Mouse (Mus musculus) stomach, postnatal 0 days (tissue): ENCODE measurements around the gene Lsp1. TPM values are rescaled to one million over a fixed set of nuclear protein-coding genes. Genes with fewer than 3 reads are reported as not detected.
A peak's percentile ranks its signal among the peaks of the same experiment; 100 is the strongest.

Experiments used
- ATAC-seq: fragments of 200-750 bp; cut with Nextera tagmentation; 2 replicates; pipeline ENCODE4 v1.8.0; 2017; ENCODE audit not compliant: low FRiP score, low TSS enrichment
- DNase-seq: peaks from one replicate; pipeline ENCODE4 v3.0.0-alpha.2; 2016; ENCODE audit warnings: low spot score
- H3K27ac ChIP-seq: fragments of 300-500 bp; sonication (generic); replicated peaks from 2 replicates; pipeline ENCODE4 v1.5.1; 2014; ENCODE audit warnings: mild to moderate bottlenecking, control low read depth
- H3K27me3 ChIP-seq: fragments of 300-500 bp; sonication (generic); 2 replicates; pipeline ENCODE4 v1.6.1; 2014; ENCODE audit warnings: low read length; ENCODE audit not compliant: control insufficient read depth, insufficient read depth
- H3K36me3 ChIP-seq: fragments of 300-500 bp; sonication (generic); 2 replicates; pipeline ENCODE4 v1.6.1; 2014; ENCODE audit warnings: low read length, mixed read lengths; ENCODE audit not compliant: control insufficient read depth, insufficient read depth
- H3K4me1 ChIP-seq: fragments of 300-500 bp; sonication (generic); replicated peaks from 2 replicates; pipeline ENCODE4 v1.6.1; 2014; ENCODE audit warnings: antibody characterized with exemption; ENCODE audit not compliant: control insufficient read depth, insufficient read depth
- H3K4me2 ChIP-seq: fragments of 300-500 bp; sonication (generic); replicated peaks from 2 replicates; pipeline ENCODE4 v1.6.1; 2014; ENCODE audit warnings: low read depth, mild to moderate bottlenecking, control low read depth, moderate library complexity
- H3K4me3 ChIP-seq: fragments of 300-500 bp; sonication (generic); 2 replicates; pipeline ENCODE4 v1.5.1; 2014; ENCODE audit warnings: low read depth, low read length, control low read depth
- H3K9ac ChIP-seq: fragments of 300-500 bp; sonication (generic); 2 replicates; pipeline ENCODE4 v1.6.1; 2014; ENCODE audit warnings: mild to moderate bottlenecking, low read length, control low read depth, mixed read lengths
- H3K9me3 ChIP-seq: fragments of 300-500 bp; sonication (generic); 2 replicates; pipeline ENCODE4 v1.6.1; 2016; ENCODE audit warnings: low read length; ENCODE audit not compliant: control insufficient read depth
- CTCF ChIP-seq: IDR thresholded peaks from 2 replicates; pipeline ENCODE4 v1.5.1; 2016; ENCODE audit warnings: antibody characterized with exemption, low read depth, mild to moderate bottlenecking, moderate library complexity
- EP300 ChIP-seq: optimal IDR thresholded peaks from 2 replicates; pipeline ENCODE3; 2016; ENCODE audit warnings: antibody characterized with exemption
- WGBS: fragments of 180-500 bp; shearing (Covaris S2); extraction: QIAGEN DNeasy Blood & Tissue Kit; methylation state at CpG from one replicate; pipeline ENCODE4 v1.1.7; 2014; 5-methylcytosine and 5-hydroxymethylcytosine counted together
- polyA plus RNA-seq: library from polyadenylated mRNA; unstranded; fragments of >200 nt; fragmentation: Nextera tagmentation; extraction: Ambion mirVana; gene quantifications from 2 replicates; pipeline ENCODE4 v1.2.1, GENCODE M21; 2015

Lsp1 gene
- polyA plus RNA-seq, 1 experiment from 2014 or later, result 107 TPM

GRCm38 (mm10) chr7:142419887-142420286 is 40.7 kb upstream of the Lsp1 start:
- no peaks in the 10 kb centered on the region for H3K9me3 ChIP-seq
- no peak overlapping the region for H3K9ac ChIP-seq
- H3K27me3 ChIP-seq, result no peaks in the 10 kb centered on the region
- no peak overlapping the region for H3K27ac ChIP-seq
- no peak for DNase-seq
- peak; percentile 21; the same call in 1 of the 2 replicates for ATAC-seq
- no peak overlapping the region for H3K4me3 ChIP-seq
- WGBS, result 56% methylated on average over 5 of the region's 5 CpGs
- TF ChIP-seq EP300 (no peak), CTCF (no peak)
- no peak overlapping the region for H3K4me2 ChIP-seq
- H3K36me3 ChIP-seq, result no peaks in the 10 kb centered on the region
- no peaks in the 10 kb centered on the region for H3K4me1 ChIP-seq

DNA sequence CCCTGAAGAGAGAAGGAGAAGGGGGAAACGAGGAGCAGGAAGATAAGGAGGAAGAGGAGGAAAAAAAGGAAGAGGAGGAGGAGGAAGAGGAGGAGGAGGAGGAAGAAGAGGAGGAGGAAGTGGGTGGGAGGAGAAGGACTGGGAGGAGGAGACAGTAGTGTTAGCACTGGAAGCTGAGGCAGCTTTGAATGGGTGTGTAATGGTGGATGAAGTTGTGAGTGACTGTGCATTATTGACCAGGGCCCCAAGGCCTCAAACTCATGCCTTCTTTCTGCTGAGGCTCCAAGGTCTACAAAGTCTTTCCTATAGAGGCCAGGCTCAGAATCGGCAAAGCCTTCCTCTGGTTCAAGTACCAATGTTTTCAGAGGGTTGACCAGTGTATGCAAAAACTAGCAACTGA is 38.8 kb upstream of the Lsp1 start:
- Histone ChIP-seq H3K4me1 (no peaks in the 10 kb centered on the region), H3K27me3 (no peaks in the 10 kb centered on the region), H3K4me3 (no peak overlapping the region), H3K4me2 (no peak overlapping the region), H3K9me3 (no peaks in the 10 kb centered on the region), H3K27ac (no peak overlapping the region), H3K36me3 (no peaks in the 10 kb centered on the region), H3K9ac (no peak overlapping the region)
- no peak for DNase-seq
- TF ChIP-seq EP300, result no peak
- WGBS, result 71% methylated on average over 2 of the region's 2 CpGs
- no peak for ATAC-seq

DNA sequence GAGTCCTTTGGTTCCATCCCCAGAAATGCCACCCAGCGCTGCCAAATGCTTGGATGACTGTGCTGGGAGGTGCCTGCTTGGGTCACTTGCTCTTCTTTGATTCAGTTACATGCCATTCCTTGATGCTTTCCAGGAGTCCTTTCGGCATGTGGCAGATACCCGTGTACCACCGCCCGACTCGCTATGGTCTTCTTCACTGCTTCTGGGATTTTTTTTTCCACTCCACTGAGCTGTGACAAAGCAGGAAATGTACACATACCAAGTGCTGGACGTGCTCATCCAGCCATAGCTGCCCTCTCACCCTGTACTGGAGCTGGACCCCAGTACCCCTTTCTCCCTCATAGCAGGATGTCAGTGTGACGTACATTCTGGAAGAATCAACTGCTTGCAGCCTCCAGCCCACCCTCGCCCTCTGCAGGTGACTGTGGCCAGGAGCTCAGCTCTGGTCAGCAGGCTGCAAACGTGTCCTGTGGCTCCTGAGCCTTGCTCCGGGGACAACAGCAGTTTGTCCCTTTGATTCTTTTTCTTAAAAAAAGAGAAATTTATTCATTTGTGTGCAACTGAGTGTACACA is 34.9 kb upstream of the Lsp1 start:
- no peak for ATAC-seq
- 67% methylated on average over 11 of the region's 11 CpGs for WGBS
- DNase-seq, result peak; percentile 45
- Histone ChIP-seq H3K9ac (no peak overlapping the region), H3K4me3 (no peak overlapping the region), H3K36me3 (no peaks in the 10 kb centered on the region), H3K4me1 (peaks cover 9% of the 10 kb centered on the region), H3K27ac (no peak overlapping the region), H3K9me3 (no peaks in the 10 kb centered on the region), H3K4me2 (no peak overlapping the region), H3K27me3 (no peaks in the 10 kb centered on the region)
- TF ChIP-seq EP300, result no peak
- TF ChIP-seq CTCF, result peak; percentile 71

DNA sequence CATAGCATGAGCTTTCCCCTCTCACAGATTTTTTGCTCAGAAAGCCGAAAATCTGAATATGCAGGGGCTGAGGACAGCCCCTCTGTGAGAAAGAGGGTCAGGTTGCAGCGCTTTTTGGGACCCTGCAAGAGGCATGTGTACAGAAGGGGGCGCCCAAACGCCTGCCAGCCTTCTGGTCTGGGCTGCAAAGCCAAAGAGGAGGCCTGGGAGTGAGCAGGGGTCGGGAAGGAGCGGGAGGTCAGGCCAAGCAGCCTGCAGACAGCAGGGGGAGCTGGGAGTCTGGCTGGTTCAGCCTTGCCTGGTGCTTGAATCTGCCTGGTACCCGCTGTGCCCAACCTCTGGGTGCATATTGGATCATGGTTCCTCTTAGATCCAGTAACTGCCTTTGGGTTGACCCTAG is 32.4 kb upstream of the Lsp1 start:
- DNase-seq, result peak; percentile 66
- TF ChIP-seq CTCF, result peak; percentile 75
- no peak for TF ChIP-seq EP300
- Histone ChIP-seq H3K27me3 (no peaks in the 10 kb centered on the region), H3K4me2 (no peak overlapping the region), H3K27ac (no peak overlapping the region), H3K36me3 (no peaks in the 10 kb centered on the region), H3K4me1 (peaks cover 11% of the 10 kb centered on the region), H3K9ac (no peak overlapping the region), H3K9me3 (no peaks in the 10 kb centered on the region), H3K4me3 (no peak overlapping the region)
- WGBS, result 32% methylated on average over 7 of the region's 7 CpGs
- ATAC-seq, result no peak

GRCm38 (mm10) chr7:142430160-142430678 is 30.4 kb upstream of the Lsp1 start:
- peak; percentile 77 for DNase-seq
- peak overlapping the region; percentile 67 for H3K27ac ChIP-seq

DNA sequence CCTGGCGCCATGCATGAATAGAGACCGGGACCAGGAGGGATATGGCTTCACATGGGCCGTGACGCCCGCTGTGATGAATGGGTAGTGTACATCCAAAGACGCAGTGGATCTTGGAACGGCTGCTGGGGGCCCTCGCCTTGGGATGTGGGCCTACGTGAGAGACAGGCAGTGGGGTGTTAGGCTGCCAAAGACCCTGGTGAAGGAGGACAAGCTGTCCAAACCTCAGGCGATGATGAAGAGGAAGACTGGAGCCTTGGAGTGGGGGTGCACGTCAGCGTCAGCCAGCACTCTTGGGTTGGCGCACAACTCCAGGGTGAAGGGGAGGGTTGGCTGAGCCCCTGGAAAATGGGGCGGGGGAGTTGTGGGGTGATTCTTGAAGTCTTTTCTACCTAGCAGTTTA is 29.5 kb upstream of the Lsp1 start:
- H3K36me3 ChIP-seq, result no peaks in the 10 kb centered on the region
- H3K27ac ChIP-seq, result no peak overlapping the region
- H3K4me2 ChIP-seq, result no peak overlapping the region
- H3K27me3 ChIP-seq, result no peaks in the 10 kb centered on the region
- no peak overlapping the region for H3K4me3 ChIP-seq
- H3K9ac ChIP-seq, result no peak overlapping the region
- TF ChIP-seq CTCF (no peak), EP300 (no peak)
- no peak for ATAC-seq
- H3K4me1 ChIP-seq, result peaks cover 16% of the 10 kb centered on the region
- 79% methylated on average over 14 of the region's 14 CpGs for WGBS
- no peaks in the 10 kb centered on the region for H3K9me3 ChIP-seq
- DNase-seq, result no peak

More at GRCm38 (mm10) chr7:142430160-142430678, 30.4 kb upstream of the Lsp1 start:
- H3K4me3 ChIP-seq, result no peak overlapping the region
- WGBS, result 18% methylated on average over 12 of the region's 12 CpGs
- H3K9ac ChIP-seq, result peak overlapping the region; percentile 43
- TF ChIP-seq EP300, result no peak
- TF ChIP-seq CTCF, result no peak
- no peaks in the 10 kb centered on the region for H3K9me3 ChIP-seq
- H3K36me3 ChIP-seq, result no peaks in the 10 kb centered on the region
- ATAC-seq, result no peak
- 0 out of 2 replicates have a peak overlapping the region, but pooled peaks have one; percentile 15 for H3K4me2 ChIP-seq
- H3K4me1 ChIP-seq, result peaks cover 16% of the 10 kb centered on the region
- no peaks in the 10 kb centered on the region for H3K27me3 ChIP-seq
